Mouse (Mus musculus) brain, embryonic 14.5 days (tissue): ENCODE data around the gene Slc25a21.

Experiments used
- CTCF ChIP-seq: fragments of 200-500 bp; IDR thresholded peaks from 2 replicates; pipeline ENCODE4 v1.5.1; 2012; ENCODE audit warnings: inconsistent platforms, mild to moderate bottlenecking, moderate library complexity, borderline replicate concordance; ENCODE audit not compliant: insufficient read depth, insufficient read length; ENCODE audit errors: extremely low read depth
- POLR2A ChIP-seq: fragments of 200-500 bp; IDR thresholded peaks from 2 replicates; pipeline ENCODE4 v1.6.1; 2012; ENCODE audit warnings: mild to moderate bottlenecking, inconsistent platforms, borderline replicate concordance; ENCODE audit not compliant: poor library complexity, insufficient read depth, insufficient read length, severe bottlenecking; ENCODE audit errors: extremely low read depth

GRCm38 (mm10) chr12:56863873-56864562 lies 333.3 kb downstream of the Slc25a21 start:
- no peak for TF ChIP-seq CTCF
- TF ChIP-seq POLR2A: no peak
